Comparison of ENCODE assay signal across 27 mouse cellular contexts in the genomic region with DNA sequence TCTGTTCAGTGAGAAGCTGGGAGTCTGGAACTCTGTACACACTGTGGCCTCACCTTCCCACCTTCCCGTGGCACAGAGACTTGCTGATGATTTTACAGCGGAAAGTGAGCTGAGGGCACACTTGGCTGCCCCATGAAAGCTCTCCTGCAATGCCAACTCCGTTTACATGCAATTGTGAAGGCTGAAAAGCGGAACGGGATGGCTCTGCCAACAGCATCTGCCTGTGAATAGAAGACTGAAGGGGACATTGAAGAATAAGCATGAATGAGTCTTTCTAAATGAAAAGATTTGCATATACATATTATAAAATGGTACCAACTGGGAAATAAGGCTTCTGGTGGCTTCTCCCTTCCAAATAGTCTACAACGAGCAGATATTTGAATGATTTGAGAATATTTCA. TPM values are rescaled to one million over a fixed set of nuclear protein-coding genes. Genes with fewer than 3 reads are reported as not detected.
A peak's percentile ranks its signal among the peaks of the same experiment; 100 is the strongest.
DNase-seq lines count a peak whose midpoint lies in the region; ATAC-seq lines count a peak whose summit lies in the region.
"Had no signal": no experiment of that assay in that cellular context is flagged by ENCODE, and none has a peak within 500 bp of the region (broad histone marks: within the 10 kb centered on the region; RNA-seq: fewer than 3 reads in every experiment).

No protein-coding gene starts in this region.

- H3K9ac ChIP-seq in forebrain, embryonic 15.5 days (replicated peaks), result no peak overlapping the region
- H3K9ac ChIP-seq in hindbrain, embryonic 16.5 days (ENCODE audit: low read depth, low read length), result no peak overlapping the region
- H3K9ac ChIP-seq in hindbrain, embryonic 14.5 days, result no peak overlapping the region
- no peak overlapping the region for H3K9ac ChIP-seq in midbrain, embryonic 15.5 days
- H3K9ac ChIP-seq in midbrain, embryonic 14.5 days (replicated peaks; ENCODE audit: low read length), result no peak overlapping the region
- H3K9ac ChIP-seq: embryonic facial prominence, embryonic 15.5 days; heart, embryonic 12.5 days; limb, embryonic 13.5 days; lung, embryonic 15.5 days had no signal

- WGBS in forebrain, embryonic 15.5 days, result 21% methylated on average over 6 of the region's 6 CpGs
- 88% methylated on average over 6 of the region's 6 CpGs for WGBS in forebrain, embryonic 10.5 days
- 38% methylated on average over 6 of the region's 6 CpGs for WGBS in hindbrain, embryonic 16.5 days
- WGBS in hindbrain, embryonic 14.5 days, result 52% methylated on average over 6 of the region's 6 CpGs
- WGBS in midbrain, embryonic 15.5 days, result 56% methylated on average over 6 of the region's 6 CpGs
- whole genome bisulfite sequencing in midbrain, embryonic 14.5 days, result 51% methylated on average over 6 of the region's 6 CpGs

- H3K4me3 ChIP-seq in forebrain, embryonic 15.5 days, result no peak overlapping the region
- no peak overlapping the region for H3K4me3 ChIP-seq in forebrain, embryonic 10.5 days
- H3K4me3 ChIP-seq in hindbrain, embryonic 16.5 days (ENCODE audit: low read length), result no peak overlapping the region
- H3K4me3 ChIP-seq in hindbrain, embryonic 14.5 days (replicated peaks; ENCODE audit: low read length), result no peak overlapping the region
- H3K4me3 ChIP-seq in midbrain, embryonic 15.5 days, result no peak overlapping the region
- H3K4me3 ChIP-seq in midbrain, embryonic 14.5 days (replicated peaks; ENCODE audit: low read depth, low read length), result no peak overlapping the region
- H3K4me3 ChIP-seq: embryonic facial prominence, embryonic 10.5 days; embryonic facial prominence, embryonic 15.5 days; heart, adult 2 months; heart, embryonic 12.5 days; limb, embryonic 13.5 days; lung, embryonic 15.5 days had no signal

- H3K9me3 ChIP-seq in forebrain, embryonic 15.5 days, result no peaks in the 10 kb centered on the region
- no peaks in the 10 kb centered on the region for H3K9me3 ChIP-seq in forebrain, embryonic 10.5 days
- no peaks in the 10 kb centered on the region for H3K9me3 ChIP-seq in hindbrain, embryonic 16.5 days (ENCODE audit: control insufficient read depth, low read length)
- no peaks in the 10 kb centered on the region for H3K9me3 ChIP-seq in hindbrain, embryonic 14.5 days (ENCODE audit: control insufficient read depth, low read length)
- no peaks in the 10 kb centered on the region for H3K9me3 ChIP-seq in midbrain, embryonic 15.5 days
- no peaks in the 10 kb centered on the region for H3K9me3 ChIP-seq in midbrain, embryonic 14.5 days (ENCODE audit: control insufficient read depth, low read length)
- H3K9me3 ChIP-seq: embryonic facial prominence, embryonic 10.5 days; embryonic facial prominence, embryonic 15.5 days; heart, embryonic 12.5 days; limb, embryonic 13.5 days; lung, embryonic 15.5 days had no signal

- peak overlapping the region; percentile 6 for H3K27ac ChIP-seq in forebrain, embryonic 15.5 days (replicated peaks)
- H3K27ac ChIP-seq in forebrain, embryonic 10.5 days, result no peak overlapping the region
- H3K27ac ChIP-seq in hindbrain, embryonic 16.5 days (ENCODE audit: low read depth, low read length), result 0 out of 2 replicates have a peak overlapping the region, but pooled peaks have one; percentile 23
- H3K27ac ChIP-seq in hindbrain, embryonic 14.5 days, result no peak overlapping the region
- 0 out of 2 replicates have a peak overlapping the region, but pooled peaks have one; percentile 11 for H3K27ac ChIP-seq in midbrain, embryonic 15.5 days
- no peak overlapping the region for H3K27ac ChIP-seq in midbrain, embryonic 14.5 days (replicated peaks; ENCODE audit: low read depth, low read length)
- H3K27ac ChIP-seq: embryonic facial prominence, embryonic 10.5 days; embryonic facial prominence, embryonic 15.5 days; heart, adult 2 months; limb, embryonic 13.5 days; lung, embryonic 15.5 days; stomach, postnatal 0 days had no signal

- H3K27me3 ChIP-seq in forebrain, embryonic 15.5 days, result no peaks in the 10 kb centered on the region
- peaks cover 11% of the 10 kb centered on the region; the same call in 1 of the 2 replicates for H3K27me3 ChIP-seq in forebrain, embryonic 10.5 days (ENCODE audit: poor library complexity, severe bottlenecking)
- peaks cover 3% of the 10 kb centered on the region; the same call in 1 of the 2 replicates for H3K27me3 ChIP-seq in hindbrain, embryonic 16.5 days (replicated peaks; ENCODE audit: control insufficient read depth, insufficient read depth, low read length)
- peaks cover 6% of the 10 kb centered on the region; the same call in 1 of the 2 replicates for H3K27me3 ChIP-seq in hindbrain, embryonic 14.5 days (ENCODE audit: control insufficient read depth, insufficient read depth, low read length)
- H3K27me3 ChIP-seq in midbrain, embryonic 15.5 days (replicated peaks), result no peaks in the 10 kb centered on the region
- no peaks in the 10 kb centered on the region for H3K27me3 ChIP-seq in midbrain, embryonic 14.5 days (ENCODE audit: control insufficient read depth, insufficient read depth, low read length)

- H3K36me3 ChIP-seq in forebrain, embryonic 15.5 days, result no peaks in the 10 kb centered on the region
- H3K36me3 ChIP-seq in forebrain, embryonic 10.5 days (replicated peaks), result no peaks in the 10 kb centered on the region
- H3K36me3 ChIP-seq in hindbrain, embryonic 16.5 days (ENCODE audit: control insufficient read depth, insufficient read depth, low read length), result no peaks in the 10 kb centered on the region
- H3K36me3 ChIP-seq in hindbrain, embryonic 14.5 days (replicated peaks; ENCODE audit: control insufficient read depth, insufficient read depth), result no peaks in the 10 kb centered on the region
- no peaks in the 10 kb centered on the region for H3K36me3 ChIP-seq in midbrain, embryonic 15.5 days (replicated peaks)
- no peaks in the 10 kb centered on the region for H3K36me3 ChIP-seq in midbrain, embryonic 14.5 days (ENCODE audit: control insufficient read depth, insufficient read depth, low read length)
- H3K36me3 ChIP-seq: embryonic facial prominence, embryonic 10.5 days; embryonic facial prominence, embryonic 15.5 days; heart, embryonic 12.5 days; limb, embryonic 13.5 days; lung, embryonic 15.5 days had no signal

- ATAC-seq in forebrain, embryonic 15.5 days (replicated peaks), result peak; percentile 66
- no peak for ATAC-seq in hindbrain, embryonic 16.5 days
- no peak for ATAC-seq in hindbrain, embryonic 14.5 days (ENCODE audit: low FRiP score)
- ATAC-seq in midbrain, embryonic 15.5 days (replicated peaks), result no peak
- no peak for ATAC-seq in midbrain, embryonic 14.5 days (ENCODE audit: low FRiP score, low TSS enrichment)
- ATAC-seq: intestine, postnatal 0 days had no signal

- no peak for DNase-seq in forebrain, embryonic 10.5 days (ENCODE audit: extremely low spot score, low spot score)
- DNase-seq in hindbrain, embryonic 14.5 days (ENCODE audit: low spot score), result no peak
- no peak for DNase-seq in midbrain, embryonic 14.5 days
- no peak for DNase-seq in cerebellum, adult 9-10 months
- DNase-seq: adrenal gland, postnatal 25 days; cerebellum, adult 18-20 months; cerebellum, postnatal 14 days; heart, adult 2 months; heart, postnatal 4 days; kidney, adult 9 months; kidney, postnatal 10 days; spleen, adult 18-20 months; thymus, adult 18-20 months; thymus, postnatal 25 days had no signal

- peaks cover 38% of the 10 kb centered on the region for H3K4me1 ChIP-seq in forebrain, embryonic 15.5 days
- H3K4me1 ChIP-seq in forebrain, embryonic 10.5 days, result peaks cover 47% of the 10 kb centered on the region
- peaks cover 4% of the 10 kb centered on the region; the same call in 1 of the 2 replicates for H3K4me1 ChIP-seq in hindbrain, embryonic 16.5 days (ENCODE audit: control insufficient read depth, insufficient read depth, low read depth, low read length)
- peaks cover 30% of the 10 kb centered on the region for H3K4me1 ChIP-seq in hindbrain, embryonic 14.5 days (replicated peaks; ENCODE audit: control insufficient read depth, insufficient read depth, low read length)
- peaks cover 20% of the 10 kb centered on the region for H3K4me1 ChIP-seq in midbrain, embryonic 15.5 days
- peaks cover 9% of the 10 kb centered on the region for H3K4me1 ChIP-seq in midbrain, embryonic 14.5 days (ENCODE audit: control insufficient read depth, insufficient read depth, low read length)
- H3K4me1 ChIP-seq: embryonic facial prominence, embryonic 15.5 days; lung, embryonic 15.5 days had no signal

- H3K4me2 ChIP-seq in forebrain, embryonic 15.5 days (replicated peaks), result no peak overlapping the region
- no peak overlapping the region for H3K4me2 ChIP-seq in hindbrain, embryonic 16.5 days (ENCODE audit: low read length)
- H3K4me2 ChIP-seq in hindbrain, embryonic 14.5 days (replicated peaks), result no peak overlapping the region
- H3K4me2 ChIP-seq in midbrain, embryonic 15.5 days, result no peak overlapping the region
- H3K4me2 ChIP-seq in midbrain, embryonic 14.5 days (ENCODE audit: low read length), result no peak overlapping the region
- H3K4me2 ChIP-seq: embryonic facial prominence, embryonic 15.5 days; heart, embryonic 12.5 days; limb, embryonic 13.5 days; liver, embryonic 11.5 days; lung, embryonic 15.5 days; midbrain, embryonic 11.5 days had no signal

RNA-seq across cellular contexts. Expression of a gene that starts 10.4 kb away (rescaled TPM):
- 1.9 and 2.7 TPM in 2 replicates for polyA plus RNA-seq in forebrain, embryonic 15.5 days (2015; fragmentation: Nextera tagmentation; extraction: Ambion mirVana)
- polyA plus RNA-seq in forebrain, embryonic 10.5 days (2016; fragmentation: Nextera tagmentation; extraction: Ambion mirVana), result 3.7 and 3.8 TPM in 2 replicates
- polyA plus RNA-seq in hindbrain, embryonic 16.5 days (2015; fragmentation: Nextera tagmentation; extraction: Ambion mirVana), result 5.5 and 7.1 TPM in 2 replicates
- 4.6 and 5.0 TPM in 2 replicates for polyA plus RNA-seq in hindbrain, embryonic 14.5 days (2014; fragmentation: Nextera tagmentation; extraction: Ambion mirVana)
- 5.3 and 6.0 TPM in 2 replicates for polyA plus RNA-seq in midbrain, embryonic 15.5 days (2015; fragmentation: Nextera tagmentation; extraction: Ambion mirVana)
- polyA plus RNA-seq in midbrain, embryonic 14.5 days (2014; fragmentation: Nextera tagmentation; extraction: Ambion mirVana), result 3.3 and 5.2 TPM in 2 replicates
- polyA plus RNA-seq: liver, embryonic 16.5 days had no signal

RNA-seq across cellular contexts. Expression of a gene that starts 31.0 kb away (rescaled TPM):
- polyA plus RNA-seq in forebrain, embryonic 15.5 days (2015; fragmentation: Nextera tagmentation; extraction: Ambion mirVana), result 61.7 and 67.8 TPM in 2 replicates
- 97.6 and 99.8 TPM in 2 replicates for polyA plus RNA-seq in forebrain, embryonic 10.5 days (2016; fragmentation: Nextera tagmentation; extraction: Ambion mirVana)
- polyA plus RNA-seq in hindbrain, embryonic 16.5 days (2015; fragmentation: Nextera tagmentation; extraction: Ambion mirVana), result 65.2 and 71.4 TPM in 2 replicates
- polyA plus RNA-seq in hindbrain, embryonic 14.5 days (2014; fragmentation: Nextera tagmentation; extraction: Ambion mirVana), result 65.3 and 70.3 TPM in 2 replicates
- 61.8 and 62.8 TPM in 2 replicates for polyA plus RNA-seq in midbrain, embryonic 15.5 days (2015; fragmentation: Nextera tagmentation; extraction: Ambion mirVana)
- polyA plus RNA-seq in midbrain, embryonic 14.5 days (2014; fragmentation: Nextera tagmentation; extraction: Ambion mirVana), result 61.7 and 65.1 TPM in 2 replicates

Comparison
In these comparisons a context has a peak if more than half of its experiments do, and no peak if none do; other contexts are left out.
1. H3K27ac ChIP-seq: peak in forebrain, embryonic 15.5 days (single experiment), hindbrain, embryonic 16.5 days (single experiment) and midbrain, embryonic 15.5 days (single experiment); none in forebrain, embryonic 10.5 days (single experiment), hindbrain, embryonic 14.5 days (single experiment) and midbrain, embryonic 14.5 days (single experiment).